Mouse (Mus musculus): ENCODE data around the gene Fbln1.

DNA sequence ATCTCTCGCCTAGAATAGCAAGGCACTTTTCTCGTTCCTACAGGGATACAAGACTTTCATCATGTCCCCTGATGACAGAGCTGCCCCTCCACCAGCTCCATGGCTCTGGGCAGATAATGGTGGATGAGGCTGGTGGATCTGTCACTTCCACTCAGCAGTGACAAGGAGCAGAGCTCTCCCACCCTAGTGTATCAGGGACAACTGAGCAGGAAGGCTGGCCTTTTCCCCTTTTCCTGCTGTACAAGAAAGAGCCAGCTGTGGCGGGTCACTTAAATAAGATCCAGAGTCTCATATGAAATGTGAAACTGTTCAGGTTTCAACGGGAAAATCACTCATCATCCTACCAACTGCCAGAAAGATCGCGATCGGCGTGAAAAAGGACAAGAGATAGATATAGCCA, 32.3 kb upstream of the Fbln1 start:
- TF ChIP-seq CTCF (IDR thresholded peaks at IDR 0.05; ENCODE audit: control insufficient read depth, insufficient read depth, insufficient replicate concordance, low read depth, low read length) = no peak
- no peak for TF ChIP-seq POLR2A (IDR thresholded peaks at IDR 0.05; ENCODE audit: control insufficient read depth, low read depth, low read length)

All from testis, adult 2 months (tissue).